Mouse (Mus musculus) brain, embryonic 14.5 days (tissue): ENCODE data around the gene S100a7a.
A peak's percentile ranks its signal among the peaks of the same experiment; 100 is the strongest.

ENCODE experiments used
- CTCF ChIP-seq: fragments of 200-500 bp; IDR thresholded peaks from 2 replicates; pipeline ENCODE4 v1.5.1; 2012; ENCODE audit warnings: inconsistent platforms, mild to moderate bottlenecking, moderate library complexity, borderline replicate concordance; ENCODE audit not compliant: insufficient read depth, insufficient read length; ENCODE audit errors: extremely low read depth
- POLR2A ChIP-seq: fragments of 200-500 bp; IDR thresholded peaks from 2 replicates; pipeline ENCODE4 v1.6.1; 2012; ENCODE audit warnings: mild to moderate bottlenecking, inconsistent platforms, borderline replicate concordance; ENCODE audit not compliant: poor library complexity, insufficient read depth, insufficient read length, severe bottlenecking; ENCODE audit errors: extremely low read depth

DNA sequence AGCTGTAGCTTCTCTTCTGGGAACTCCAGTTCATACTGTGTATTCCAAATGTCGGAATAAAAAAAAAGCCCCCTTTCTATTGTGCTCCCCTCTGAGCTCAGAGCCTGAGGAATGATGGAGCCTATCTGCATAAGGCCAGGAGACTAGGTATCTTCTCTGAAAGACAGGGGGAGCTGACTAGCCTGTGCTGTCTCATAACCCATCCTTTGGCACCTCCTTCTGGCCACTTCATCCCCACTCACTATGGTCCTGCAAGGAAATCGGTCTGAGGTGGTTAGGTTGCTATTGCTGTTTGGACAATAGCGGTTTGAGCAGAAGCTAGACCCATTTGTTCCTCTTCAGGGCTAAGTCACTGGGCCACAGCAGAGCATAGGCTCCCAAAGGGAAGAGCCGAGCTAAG is 26.0 kb upstream of the S100a7a start:
- TF ChIP-seq CTCF (peak; percentile 46; the same call in 1 of the 2 replicates), POLR2A (no peak)
